Mouse (Mus musculus) lung, embryonic 16.5 days (tissue): ENCODE measurements around the gene Drd4. TPM values are rescaled to one million over a fixed set of nuclear protein-coding genes. Genes with fewer than 3 reads are reported as not detected.

Experiments used
- polyA plus RNA-seq: library from polyadenylated mRNA; unstranded; fragments of >200 nt; fragmentation: Nextera tagmentation; extraction: Ambion mirVana; gene quantifications from 2 replicates; pipeline ENCODE4 v1.2.1, GENCODE M21; 2015

Gene Drd4
- polyA plus RNA-seq, 1 experiment from 2014 or later = 0.43 TPM

Other genes with a start within 250 kb of the Drd4 start
- gene B4galnt4, start 230.9 kb upstream of the Drd4 start, polyA plus RNA-seq = 3.2 and 3.8 TPM in 2 replicates
- 16.6 and 18.5 TPM in 2 replicates for gene Pkp3, start 213.8 kb upstream of the Drd4 start, polyA plus RNA-seq
- gene Sigirr, start 191.4 kb upstream of the Drd4 start, polyA plus RNA-seq = 17.7 and 20.4 TPM in 2 replicates
- 6.7 and 6.9 TPM in 2 replicates for gene Ano9, start 174.2 kb upstream of the Drd4 start, polyA plus RNA-seq
- gene Ptdss2, start 169.6 kb upstream of the Drd4 start, polyA plus RNA-seq = 60.3 and 65.2 TPM in 2 replicates
- gene Rnh1, start 119.1 kb upstream of the Drd4 start, polyA plus RNA-seq = 153 and 165 TPM in 2 replicates
- 48.5 and 48.8 TPM in 2 replicates for gene Hras, start 98.0 kb upstream of the Drd4 start, polyA plus RNA-seq
- gene Lrrc56, start 97.8 kb upstream of the Drd4 start, polyA plus RNA-seq = 8.6 and 8.9 TPM in 2 replicates
- 1.3 and 1.4 TPM in 2 replicates for gene Lmntd2, start 77.9 kb upstream of the Drd4 start, polyA plus RNA-seq
- gene Rassf7, start 76.1 kb upstream of the Drd4 start, polyA plus RNA-seq = 69.4 and 86.6 TPM in 2 replicates
- 72.3 and 77.2 TPM in 2 replicates for gene Phrf1, start 63.2 kb upstream of the Drd4 start, polyA plus RNA-seq
- 3.4 and 4.8 TPM in 2 replicates for gene Irf7, start 25.5 kb upstream of the Drd4 start, polyA plus RNA-seq
- gene Cdhr5, start 15.2 kb upstream of the Drd4 start, polyA plus RNA-seq = 0.15 and 0.35 TPM in 2 replicates
- 2.0 and 2.6 TPM in 2 replicates for gene Sct, start 12.9 kb upstream of the Drd4 start, polyA plus RNA-seq
- gene Deaf1, start 35.7 kb downstream of the Drd4 start, polyA plus RNA-seq = 52.7 and 53.6 TPM in 2 replicates
- gene Tmem80, start 35.7 kb downstream of the Drd4 start, polyA plus RNA-seq = 45.1 and 50.2 TPM in 2 replicates
- 37.4 and 42.6 TPM in 2 replicates for gene Eps8l2, start 46.9 kb downstream of the Drd4 start, polyA plus RNA-seq
- gene Taldo1, start 100.2 kb downstream of the Drd4 start, polyA plus RNA-seq = 279 and 283 TPM in 2 replicates
- 54.0 and 57.0 TPM in 2 replicates for gene Gatd1, start 122.1 kb downstream of the Drd4 start, polyA plus RNA-seq
- gene Cend1, start 137.5 kb downstream of the Drd4 start, polyA plus RNA-seq = 0.79 TPM in 2 replicates
- gene Slc25a22, start 145.9 kb downstream of the Drd4 start, polyA plus RNA-seq = 21.7 and 24.5 TPM in 2 replicates
- 14.4 and 15.4 TPM in 2 replicates for gene Pidd1, start 152.0 kb downstream of the Drd4 start, polyA plus RNA-seq
- 1,124 and 1,266 TPM in 2 replicates for gene Rplp2, start 155.4 kb downstream of the Drd4 start, polyA plus RNA-seq
- 42.9 and 46.2 TPM in 2 replicates for gene Pnpla2, start 163.2 kb downstream of the Drd4 start, polyA plus RNA-seq
- gene Cracr2b, start 169.1 kb downstream of the Drd4 start, polyA plus RNA-seq = 39.3 and 42.0 TPM in 2 replicates
- 36.4 and 39.3 TPM in 2 replicates for gene Cd151, start 175.4 kb downstream of the Drd4 start, polyA plus RNA-seq
- gene Polr2l, start 183.1 kb downstream of the Drd4 start, polyA plus RNA-seq = 59.9 and 61.3 TPM in 2 replicates
- 88.3 and 91.2 TPM in 2 replicates for gene Tspan4, start 183.2 kb downstream of the Drd4 start, polyA plus RNA-seq
- 41.8 and 41.9 TPM in 2 replicates for gene Chid1, start 247.9 kb downstream of the Drd4 start, polyA plus RNA-seq